Mouse (Mus musculus) forebrain, embryonic 15.5 days (tissue): ENCODE results near the gene Gpr158. TPM values are rescaled to one million over a fixed set of nuclear protein-coding genes. Genes with fewer than 3 reads are reported as not detected.

Experiments
- ATAC-seq: fragments of 200-750 bp; cut with Nextera tagmentation; replicated peaks from 2 replicates; pipeline ENCODE4 v1.8.0; 2017; ENCODE audit warnings: mild to moderate bottlenecking, moderate TSS enrichment, moderate library complexity
- H3K27ac ChIP-seq: fragments of 300-500 bp; sonication (generic); replicated peaks from 2 replicates; pipeline ENCODE4 v1.5.1; 2015; ENCODE audit warnings: mild to moderate bottlenecking, inconsistent platforms
- H3K27me3 ChIP-seq: fragments of 300-500 bp; sonication (generic); 2 replicates; pipeline ENCODE4 v1.6.1; 2015; ENCODE audit warnings: inconsistent platforms
- H3K36me3 ChIP-seq: fragments of 300-500 bp; sonication (generic); 2 replicates; pipeline ENCODE4 v1.6.1; 2015; ENCODE audit warnings: mild to moderate bottlenecking, inconsistent platforms
- H3K4me1 ChIP-seq: fragments of 300-500 bp; sonication (generic); 2 replicates; pipeline ENCODE4 v1.6.1; 2015; ENCODE audit warnings: inconsistent platforms
- H3K4me2 ChIP-seq: fragments of 300-500 bp; sonication (generic); replicated peaks from 2 replicates; pipeline ENCODE4 v1.6.1; 2015; ENCODE audit warnings: mild to moderate bottlenecking, inconsistent platforms
- H3K4me3 ChIP-seq: fragments of 300-500 bp; sonication (generic); 2 replicates; pipeline ENCODE4 v1.5.1; 2015; ENCODE audit warnings: mild to moderate bottlenecking, inconsistent platforms
- H3K9ac ChIP-seq: fragments of 300-500 bp; sonication (generic); replicated peaks from 2 replicates; pipeline ENCODE4 v1.6.1; 2015; ENCODE audit warnings: mild to moderate bottlenecking, inconsistent platforms
- H3K9me3 ChIP-seq: fragments of 300-500 bp; sonication (generic); 2 replicates; pipeline ENCODE4 v1.6.1; 2016; ENCODE audit warnings: inconsistent platforms
- WGBS: fragments of 180-500 bp; shearing (Covaris S2); methylation state at CpG from one replicate; pipeline ENCODE4 v1.1.7; 2015; ENCODE audit warnings: mixed read lengths; 5-methylcytosine and 5-hydroxymethylcytosine counted together
- polyA plus RNA-seq: library from polyadenylated mRNA; unstranded; fragments of >200 nt; fragmentation: Nextera tagmentation; extraction: Ambion mirVana; gene quantifications from 2 replicates; pipeline ENCODE4 v1.2.1, GENCODE M21; 2015

The Gpr158 gene
- polyA plus RNA-seq: 1.3 and 1.8 TPM in 2 replicates

- Histone ChIP-seq H3K36me3 (no peaks in the 10 kb centered on the region), H3K9me3 (no peaks in the 10 kb centered on the region), H3K27me3 (peaks cover 16% of the 10 kb centered on the region; the same call in 1 of the 2 replicates), H3K4me3 (peak within 1 kb of the TSS; percentile 66), H3K9ac (peak within 1 kb of the TSS; percentile 63), H3K4me2 (peak within 1 kb of the TSS; percentile 87), H3K27ac (peak within 1 kb of the TSS; percentile 73), H3K4me1 (peaks cover 19% of the 10 kb centered on the region)
- peak; percentile 99 for ATAC-seq
- 2% methylated on average over 43 of the region's 43 CpGs for WGBS
These were observed at the start of gene Gpr158 for GRCm38 (mm10) chr2:21367345-21368111. TSS of gene Gpr158 (plus strand) at chr2:21367542.

GRCm38 (mm10) chr2:21343821-21344220, 23.5 kb upstream of the Gpr158 start:
- no peaks in the 10 kb centered on the region for H3K27me3 ChIP-seq

GRCm38 (mm10) chr2:21368351-21369170, 1.2 kb downstream of the Gpr158 start:
- H3K4me1 ChIP-seq: peaks cover 19% of the 10 kb centered on the region
- peak overlapping the region; percentile 87 for H3K4me2 ChIP-seq
- H3K36me3 ChIP-seq: no peaks in the 10 kb centered on the region
- peak; percentile 7; the same call in 1 of the 2 replicates for ATAC-seq
- peak overlapping the region; percentile 63 for H3K9ac ChIP-seq
- H3K4me3 ChIP-seq: peak overlapping the region; percentile 66
- WGBS: 12% methylated on average over 44 of the region's 44 CpGs
- no peaks in the 10 kb centered on the region for H3K9me3 ChIP-seq
- peaks cover 16% of the 10 kb centered on the region; the same call in 1 of the 2 replicates for H3K27me3 ChIP-seq
- no peak overlapping the region for H3K27ac ChIP-seq

More at GRCm38 (mm10) chr2:21343821-21344220, 23.5 kb upstream of the Gpr158 start:
- no peak for ATAC-seq
- H3K9me3 ChIP-seq: no peaks in the 10 kb centered on the region
- no peak overlapping the region for H3K27ac ChIP-seq
- 75% methylated on average over 5 of the region's 5 CpGs for WGBS
- H3K36me3 ChIP-seq: no peaks in the 10 kb centered on the region
- no peak overlapping the region for H3K4me3 ChIP-seq
- no peaks in the 10 kb centered on the region for H3K4me1 ChIP-seq
- no peak overlapping the region for H3K4me2 ChIP-seq
- H3K9ac ChIP-seq: no peak overlapping the region

GRCm38 (mm10) chr2:21369171-21369485, 1.8 kb downstream of the Gpr158 start:
- Histone ChIP-seq H3K4me3 (peak overlapping the region; percentile 66), H3K27ac (no peak overlapping the region), H3K9ac (no peak overlapping the region), H3K36me3 (no peaks in the 10 kb centered on the region), H3K9me3 (no peaks in the 10 kb centered on the region), H3K27me3 (peaks cover 16% of the 10 kb centered on the region; the same call in 1 of the 2 replicates), H3K4me2 (peak overlapping the region; percentile 87), H3K4me1 (peaks cover 19% of the 10 kb centered on the region)
- WGBS: 47% methylated on average over 6 of the region's 6 CpGs
- no peak for ATAC-seq

GRCm38 (mm10) chr2:21369556-21369955, 2.2 kb downstream of the Gpr158 start:
- Histone ChIP-seq H3K9ac (no peak overlapping the region), H3K36me3 (no peaks in the 10 kb centered on the region), H3K4me1 (peaks cover 19% of the 10 kb centered on the region), H3K4me3 (no peak overlapping the region), H3K9me3 (no peaks in the 10 kb centered on the region), H3K4me2 (peak overlapping the region; percentile 11), H3K27me3 (peaks cover 16% of the 10 kb centered on the region; the same call in 1 of the 2 replicates), H3K27ac (no peak overlapping the region)
- ATAC-seq: no peak
- WGBS: 64% methylated on average over 2 of the region's 2 CpGs

GRCm38 (mm10) chr2:21379516-21379915, 12.2 kb downstream of the Gpr158 start:
- WGBS: 83% methylated on average over 2 of the region's 2 CpGs
- no peak overlapping the region for H3K4me2 ChIP-seq
- H3K4me3 ChIP-seq: no peak overlapping the region
- no peaks in the 10 kb centered on the region for H3K27me3 ChIP-seq
- H3K4me1 ChIP-seq: no peaks in the 10 kb centered on the region
- no peaks in the 10 kb centered on the region for H3K9me3 ChIP-seq
- H3K36me3 ChIP-seq: no peaks in the 10 kb centered on the region
- no peak overlapping the region for H3K9ac ChIP-seq
- no peak for ATAC-seq
- no peak overlapping the region for H3K27ac ChIP-seq

- Histone ChIP-seq H3K4me3 (no peak overlapping the region), H3K9me3 (no peaks in the 10 kb centered on the region), H3K4me2 (no peak overlapping the region), H3K36me3 (no peaks in the 10 kb centered on the region), H3K9ac (no peak overlapping the region), H3K4me1 (no peaks in the 10 kb centered on the region), H3K27me3 (no peaks in the 10 kb centered on the region), H3K27ac (no peak overlapping the region)
- no peak for ATAC-seq
- 15% methylated on average over 2 of the region's 2 CpGs for WGBS
These were observed 25.4 kb downstream of the Gpr158 start for GRCm38 (mm10) chr2:21392727-21393126.

GRCm38 (mm10) chr2:21397347-21397746, 30.0 kb downstream of the Gpr158 start:
- Histone ChIP-seq H3K36me3 (no peaks in the 10 kb centered on the region), H3K4me3 (no peak overlapping the region), H3K4me2 (no peak overlapping the region), H3K9me3 (no peaks in the 10 kb centered on the region), H3K4me1 (peaks cover 3% of the 10 kb centered on the region; the same call in 1 of the 2 replicates), H3K27me3 (no peaks in the 10 kb centered on the region), H3K27ac (no peak overlapping the region), H3K9ac (no peak overlapping the region)
- no peak for ATAC-seq
- WGBS: 87% methylated on average over 12 of the region's 12 CpGs

- no peak overlapping the region for H3K9ac ChIP-seq
- ATAC-seq: peak; percentile 75; the same call in 1 of the 2 replicates
- H3K27ac ChIP-seq: no peak overlapping the region
- WGBS: 29% methylated on average over 3 of the region's 3 CpGs
- no peaks in the 10 kb centered on the region for H3K27me3 ChIP-seq
- H3K4me1 ChIP-seq: peaks cover 3% of the 10 kb centered on the region; the same call in 1 of the 2 replicates
- no peaks in the 10 kb centered on the region for H3K9me3 ChIP-seq
- H3K4me2 ChIP-seq: no peak overlapping the region
- no peaks in the 10 kb centered on the region for H3K36me3 ChIP-seq
- no peak overlapping the region for H3K4me3 ChIP-seq
These were observed 32.3 kb downstream of the Gpr158 start for GRCm38 (mm10) chr2:21399657-21400056.

GRCm38 (mm10) chr2:21405617-21406016, 38.3 kb downstream of the Gpr158 start:
- H3K27ac ChIP-seq: no peak overlapping the region
- WGBS: 17% methylated on average over 3 of the region's 3 CpGs

GRCm38 (mm10) chr2:21407443-21407985, 40.2 kb downstream of the Gpr158 start:
- ATAC-seq: no peak
- Histone ChIP-seq H3K27ac (no peak overlapping the region), H3K9me3 (no peaks in the 10 kb centered on the region), H3K4me2 (no peak overlapping the region), H3K4me3 (no peak overlapping the region), H3K36me3 (no peaks in the 10 kb centered on the region), H3K4me1 (0 out of 2 replicates have a peak, but pooled peaks cover 5% of the 10 kb centered on the region), H3K27me3 (no peaks in the 10 kb centered on the region), H3K9ac (no peak overlapping the region)
- 69% methylated on average over 2 of the region's 2 CpGs for WGBS

More at GRCm38 (mm10) chr2:21405617-21406016, 38.3 kb downstream of the Gpr158 start:
- peak; percentile 61; the same call in 1 of the 2 replicates for ATAC-seq
- H3K27me3 ChIP-seq: no peaks in the 10 kb centered on the region
- no peak overlapping the region for H3K4me3 ChIP-seq
- no peaks in the 10 kb centered on the region for H3K9me3 ChIP-seq
- no peak overlapping the region for H3K4me2 ChIP-seq
- no peaks in the 10 kb centered on the region for H3K36me3 ChIP-seq
- H3K9ac ChIP-seq: no peak overlapping the region
- H3K4me1 ChIP-seq: 0 out of 2 replicates have a peak, but pooled peaks cover 5% of the 10 kb centered on the region

- Histone ChIP-seq H3K4me3 (no peak overlapping the region), H3K36me3 (no peaks in the 10 kb centered on the region), H3K9ac (no peak overlapping the region), H3K4me1 (0 out of 2 replicates have a peak, but pooled peaks cover 5% of the 10 kb centered on the region), H3K27me3 (no peaks in the 10 kb centered on the region), H3K4me2 (no peak overlapping the region), H3K27ac (no peak overlapping the region), H3K9me3 (no peaks in the 10 kb centered on the region)
- 89% methylated on average over 3 of the region's 3 CpGs for whole genome bisulfite sequencing
- ATAC-seq: no peak
These were observed 41.5 kb downstream of the Gpr158 start for GRCm38 (mm10) chr2:21408821-21409220.
